Mouse (Mus musculus) neutrophil, adult 5-6 weeks (primary cell): ENCODE data around the gene Aldh1a3. TPM values are rescaled to one million over a fixed set of nuclear protein-coding genes. Genes with fewer than 3 reads are reported as not detected.
A peak's percentile ranks its signal among the peaks of the same experiment; 100 is the strongest.

Experiments used
- ATAC-seq: fragments of 151-379, 151-347 bp; 2 replicates; pipeline ENCODE4 v1.8.0; 2017; ENCODE audit warnings: mild to moderate bottlenecking, moderate TSS enrichment; ENCODE audit not compliant: insufficient number of reproducible peaks, poor library complexity, low FRiP score, severe bottlenecking; ENCODE audit errors: extremely low read depth
- total RNA-seq: library from RNA; stranded (forward); fragments of 200-1000 nt; gene quantifications from 2 replicates; pipeline ENCODE4 v1.2.3, GENCODE M21; 2017

Aldh1a3 gene
- total RNA-seq, 1 experiment from 2014 or later, result not detected

- no peak for ATAC-seq
Measured at GRCm38 (mm10) chr7:66427053-66427436, 272 bp downstream of the Aldh1a3 start.

GRCm38 (mm10) chr7:66421903-66422302 is 5.4 kb downstream of the Aldh1a3 start:
- no peak for ATAC-seq

- ATAC-seq, result no peak
Measured at GRCm38 (mm10) chr7:66418981-66419380, 8.3 kb downstream of the Aldh1a3 start.

DNA sequence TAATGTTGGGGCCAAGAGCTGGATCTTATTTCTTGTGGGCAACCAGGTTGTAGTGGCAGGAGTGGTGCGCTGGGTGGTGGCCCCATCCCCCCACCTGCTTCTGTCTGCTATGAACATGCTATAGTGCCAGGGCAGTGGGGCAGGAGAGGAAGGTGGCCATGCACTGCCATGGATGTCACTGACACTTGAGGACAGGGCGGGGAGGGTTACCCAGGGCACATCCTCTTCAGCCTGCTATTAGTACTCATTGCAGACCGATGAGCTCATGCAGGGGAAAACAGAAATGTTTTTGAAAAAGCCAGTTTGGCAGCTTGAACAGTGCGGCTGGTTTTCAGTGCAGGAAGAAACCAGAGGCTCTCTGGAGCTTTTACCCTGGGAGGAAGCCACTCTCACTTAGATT is 10.5 kb downstream of the Aldh1a3 start:
- ATAC-seq, result no peak

DNA sequence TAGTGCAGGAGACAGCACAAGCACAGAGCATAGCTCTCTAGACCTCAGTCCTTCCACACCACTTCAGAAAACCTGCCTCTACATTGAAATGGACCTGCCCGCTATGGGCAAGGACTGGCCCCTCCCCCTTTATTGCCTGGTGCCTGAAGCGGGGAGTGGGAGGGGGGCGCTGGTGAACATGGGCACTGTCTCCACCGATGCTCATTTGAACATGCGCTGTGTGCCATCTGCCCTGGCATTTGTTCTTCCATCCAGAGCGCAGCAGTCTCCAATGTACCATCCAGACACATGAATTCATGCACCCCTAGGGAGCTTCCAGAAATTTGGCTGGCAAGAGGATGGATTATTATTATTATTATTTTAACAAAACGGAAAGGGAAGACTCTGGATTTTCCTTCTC is 14.2 kb downstream of the Aldh1a3 start:
- ATAC-seq, result no peak

DNA sequence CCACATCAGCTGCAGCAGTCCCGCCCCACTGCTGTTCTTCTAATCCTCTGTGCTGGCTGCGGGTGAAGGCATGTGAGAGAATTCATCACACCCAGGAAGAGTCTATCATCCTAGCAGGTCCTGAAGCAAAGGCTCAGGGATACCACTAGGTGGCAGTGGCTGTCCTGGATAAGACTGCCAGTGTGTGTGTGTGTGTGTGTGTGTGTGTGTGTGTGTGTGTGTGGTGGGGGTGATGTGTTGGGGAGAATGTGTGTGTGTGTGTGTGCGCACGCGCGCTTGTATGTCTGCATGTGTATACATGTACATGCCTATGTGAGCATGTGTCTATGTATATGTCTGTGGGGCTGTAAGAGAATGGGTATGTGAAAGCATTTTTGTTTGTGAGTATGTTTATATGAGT is 17.9 kb downstream of the Aldh1a3 start:
- no peak for ATAC-seq

DNA sequence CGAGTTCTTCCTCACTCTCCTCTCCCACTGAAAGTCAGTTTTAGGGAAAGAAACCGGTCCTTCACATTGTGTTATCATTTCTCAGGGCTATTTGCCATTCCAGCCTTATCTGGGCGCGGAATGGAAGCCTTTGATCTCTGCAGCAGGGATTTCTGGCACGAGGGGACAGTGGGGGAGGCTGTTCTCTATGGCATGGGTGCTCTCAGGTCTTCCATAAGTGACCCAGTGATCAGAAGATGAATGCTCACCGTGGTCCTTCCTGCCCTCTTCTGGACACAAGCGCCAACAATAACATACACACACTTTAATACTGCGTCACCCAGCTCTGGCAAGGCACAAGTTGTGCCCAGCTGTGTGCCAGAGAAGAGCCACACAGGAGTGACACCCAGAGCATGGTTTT is 20.3 kb downstream of the Aldh1a3 start:
- ATAC-seq, result no peak

DNA sequence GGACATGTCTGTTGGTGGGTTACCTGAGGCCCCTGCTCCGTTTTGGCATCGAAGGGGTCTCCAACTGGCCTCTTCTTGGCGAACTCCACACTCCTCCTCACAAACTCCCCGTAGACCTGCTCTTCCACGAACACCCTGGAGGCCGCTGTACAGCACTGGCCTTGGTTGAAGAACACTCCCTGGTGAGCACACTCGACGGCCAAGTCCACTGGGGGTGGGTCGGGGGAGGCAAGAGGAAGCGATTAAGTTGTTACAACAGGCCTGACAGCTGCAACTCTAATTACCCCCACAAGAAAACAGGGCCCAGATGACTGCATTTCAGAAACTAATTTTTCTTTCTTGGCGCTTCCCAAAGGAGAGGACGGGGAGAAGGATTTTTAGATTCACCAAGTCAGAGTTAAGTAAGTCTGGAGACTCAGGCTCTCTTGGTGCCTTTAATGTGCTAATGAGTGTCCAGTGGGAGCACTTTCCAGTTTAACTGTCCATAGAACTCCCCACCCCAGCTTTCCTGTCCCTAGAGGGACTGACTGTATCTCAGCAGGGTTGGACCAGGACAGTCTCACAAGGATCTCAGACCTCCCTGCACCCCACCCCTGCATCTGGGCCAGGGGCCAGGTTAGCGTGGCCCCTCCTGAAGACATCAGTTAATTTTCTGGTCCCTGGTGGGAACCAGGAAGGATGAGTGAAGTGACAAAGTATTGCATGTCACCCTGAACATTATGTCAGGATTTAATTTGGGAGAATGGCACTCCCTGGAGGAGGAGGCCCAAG is 21.2 kb downstream of the Aldh1a3 start:
- ATAC-seq, result no peak

- no peak for ATAC-seq
Measured at GRCm38 (mm10) chr7:66405541-66405940, 21.8 kb downstream of the Aldh1a3 start.

DNA sequence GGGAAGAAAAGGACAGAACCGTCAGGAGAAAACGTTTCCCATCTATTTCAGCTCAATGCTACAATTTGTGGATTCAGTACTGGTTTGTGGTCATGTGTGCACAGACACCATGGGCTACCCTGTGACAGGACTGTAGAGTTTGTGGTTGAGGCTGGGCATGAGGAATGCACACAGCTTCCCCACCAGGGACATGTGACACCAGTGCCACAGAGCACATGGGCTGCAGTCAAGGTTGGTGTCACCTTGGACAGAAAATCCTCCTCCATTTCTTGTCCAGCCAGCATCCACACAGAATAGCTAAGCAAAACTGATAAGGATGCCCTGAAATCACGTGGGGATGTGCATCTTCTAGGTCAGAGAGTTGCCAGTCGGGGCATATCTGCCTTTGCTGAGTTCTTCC is 22.5 kb downstream of the Aldh1a3 start:
- no peak for ATAC-seq

GRCm38 (mm10) chr7:66404141-66404540 is 23.2 kb downstream of the Aldh1a3 start:
- no peak for ATAC-seq

- ATAC-seq, result no peak
Measured at GRCm38 (mm10) chr7:66402876-66403275, 24.4 kb downstream of the Aldh1a3 start.

GRCm38 (mm10) chr7:66401605-66402004 is 25.7 kb downstream of the Aldh1a3 start:
- no peak for ATAC-seq

DNA sequence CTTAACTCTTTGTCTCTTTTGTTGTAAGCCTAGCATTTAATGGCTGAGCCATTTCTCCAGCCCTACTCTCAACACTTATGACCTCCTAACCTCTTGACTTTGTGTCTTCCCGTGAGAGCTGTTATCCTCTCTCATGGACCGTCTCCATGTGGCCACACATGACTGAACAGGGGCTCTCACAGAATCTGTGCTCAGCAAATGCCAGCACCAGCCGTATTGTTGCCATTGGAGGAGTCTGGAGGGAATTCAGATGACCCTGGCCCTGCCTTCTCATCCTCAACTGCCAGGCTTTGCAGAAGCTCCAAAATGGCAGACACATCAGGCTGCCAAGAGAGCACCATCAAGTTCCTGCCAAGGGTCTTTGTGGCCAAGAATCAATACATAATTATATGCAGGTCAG is 30.0 kb downstream of the Aldh1a3 start:
- ATAC-seq, result no peak

DNA sequence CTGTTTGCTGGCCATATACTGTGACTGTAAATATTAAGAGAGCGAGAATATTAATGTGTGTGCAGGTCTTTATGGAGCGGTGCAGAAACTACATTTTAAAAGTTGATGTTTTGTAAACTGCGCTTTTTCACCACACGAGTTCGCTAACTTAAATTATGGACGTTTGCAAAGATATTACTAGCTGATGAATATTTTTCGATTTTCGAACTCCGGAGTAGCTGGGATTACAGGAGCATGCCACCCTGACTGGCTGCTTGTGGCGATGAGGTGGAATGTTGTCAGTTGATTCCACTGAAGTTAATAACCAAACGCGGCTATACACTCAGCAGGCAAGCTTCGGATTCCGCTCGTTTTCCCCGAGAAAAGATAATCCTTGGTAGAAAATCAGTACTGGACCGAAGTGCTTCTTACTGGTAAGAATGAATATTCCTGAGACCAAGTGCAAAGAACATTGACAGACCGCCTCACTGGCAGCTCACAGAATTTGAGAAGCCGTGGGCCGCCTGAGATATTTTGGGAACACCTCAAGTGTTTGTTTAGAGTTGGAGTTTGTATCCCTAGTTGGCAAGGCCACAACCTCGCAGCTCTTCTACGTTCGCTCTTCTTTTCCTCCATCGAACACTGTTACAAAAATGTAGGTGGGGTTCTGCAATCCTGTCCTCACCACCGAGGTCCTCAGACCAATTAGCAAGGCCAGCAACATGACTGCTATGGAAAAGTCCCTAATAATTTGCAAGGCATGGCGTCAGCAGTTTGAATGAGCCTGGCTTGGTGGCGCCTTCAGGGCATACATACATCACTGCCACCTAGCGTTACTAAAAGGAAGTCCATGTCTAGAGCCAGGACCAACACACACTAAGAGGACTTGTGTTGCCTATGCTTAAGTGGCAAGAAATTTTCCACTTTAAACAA is 38.4 kb downstream of the Aldh1a3 start:
- peak; percentile 85 for ATAC-seq

GRCm38 (mm10) chr7:66387813-66388521 is 39.4 kb downstream of the Aldh1a3 start, which contains the start of gene Lrrk1:
TSS of gene Lrrk1 (minus strand) at chr7:66388350.
- ATAC-seq, result peak; percentile 65

- ATAC-seq, result no peak
Measured at GRCm38 (mm10) chr7:66387419-66387812, 39.9 kb downstream of the Aldh1a3 start.

DNA sequence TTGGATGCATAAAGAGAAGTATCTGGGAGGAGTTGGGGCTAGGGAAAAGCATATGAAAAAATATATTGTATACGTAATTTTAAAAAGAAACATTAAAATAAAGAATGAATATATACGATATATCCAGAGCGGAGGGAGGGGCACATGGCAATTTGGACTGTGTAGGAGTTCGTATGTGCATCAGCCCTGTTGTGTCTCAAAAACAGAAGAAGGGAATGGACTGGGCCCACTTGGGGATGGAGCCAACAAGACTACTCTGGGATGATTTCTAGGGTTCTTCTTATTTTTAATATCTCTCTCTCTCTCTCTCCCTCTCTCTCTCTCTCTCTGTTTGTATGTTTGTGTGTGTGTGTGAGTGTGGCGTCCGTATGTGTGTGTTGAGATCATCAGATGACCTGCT is 40.9 kb downstream of the Aldh1a3 start:
- ATAC-seq, result no peak

DNA sequence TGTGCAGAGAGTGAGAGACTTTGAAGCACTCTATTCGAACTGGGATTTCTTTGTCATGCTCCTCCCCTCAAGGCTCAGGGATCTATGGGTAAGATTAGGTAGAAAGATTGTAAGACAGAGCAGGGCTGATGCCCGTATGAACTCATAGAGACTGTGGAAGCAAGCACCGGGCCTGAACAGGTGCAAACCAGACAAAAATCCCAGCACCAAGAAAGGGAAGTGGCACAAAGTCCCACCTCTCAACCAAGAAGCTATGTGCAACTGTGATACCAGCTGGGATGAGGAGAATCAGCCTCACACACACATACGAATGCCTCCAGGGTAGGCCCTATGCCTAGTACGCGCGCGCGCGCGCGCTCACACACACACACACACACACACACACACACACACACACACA is 41.5 kb downstream of the Aldh1a3 start:
- no peak for ATAC-seq
